Mouse (Mus musculus): ENCODE results near the gene Acoxl. TPM values are rescaled to one million over a fixed set of nuclear protein-coding genes. Genes with fewer than 3 reads are reported as not detected.
A peak's percentile ranks its signal among the peaks of the same experiment; 100 is the strongest.

Gene Acoxl
- polyA plus RNA-seq, 1 experiment from 2014 or later, result 0.12 TPM

DNA sequence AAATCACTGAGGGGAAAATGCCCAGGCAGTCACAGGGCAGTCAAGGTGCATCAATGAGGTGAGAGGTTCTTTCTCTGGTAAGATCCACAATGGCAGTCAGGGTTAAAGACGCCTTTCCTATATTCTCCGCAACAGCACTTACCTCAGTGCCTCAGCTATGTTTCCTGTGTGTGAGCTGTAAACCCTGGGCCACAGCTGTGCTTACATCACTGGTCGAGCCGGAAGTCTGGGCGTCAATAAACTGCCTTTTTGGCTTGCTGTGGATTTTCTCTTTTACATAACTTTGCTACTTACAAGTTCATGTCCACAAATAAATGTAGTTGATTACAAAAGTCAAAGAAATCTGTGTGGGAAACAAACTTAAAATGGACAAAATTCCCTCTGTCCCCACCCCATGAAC lies 42.4 kb downstream of the Acoxl start:
- WGBS, result 92% methylated on average over 5 of the region's 5 CpGs
- no peak overlapping the region for H3K4me2 ChIP-seq (ENCODE audit: low read depth, low read length, severe bottlenecking)
- H3K4me3 ChIP-seq (ENCODE audit: low read depth, low read length), result no peak overlapping the region
- H3K36me3 ChIP-seq (ENCODE audit: control insufficient read depth, insufficient read depth, low read length), result no peaks in the 10 kb centered on the region
- no peaks in the 10 kb centered on the region for H3K4me1 ChIP-seq (replicated peaks; ENCODE audit: control insufficient read depth, insufficient read depth, low read length)
- H3K9ac ChIP-seq (ENCODE audit: low read length), result no peak overlapping the region
- H3K27ac ChIP-seq (ENCODE audit: low read depth, low read length), result no peak overlapping the region
- ATAC-seq (replicated peaks; ENCODE audit: low FRiP score) (no peak), DNase-seq (ENCODE audit: low spot score) (no peak)
- no peaks in the 10 kb centered on the region for H3K27me3 ChIP-seq (ENCODE audit: control insufficient read depth, insufficient read depth, low read length)
- H3K9me3 ChIP-seq (ENCODE audit: control insufficient read depth, low read length), result no peaks in the 10 kb centered on the region

- ATAC-seq (replicated peaks; ENCODE audit: low FRiP score), result no peak; the same call in 1 of the 2 replicates
- Histone ChIP-seq H3K36me3 (ENCODE audit: control insufficient read depth, insufficient read depth, low read length) (no peaks in the 10 kb centered on the region), H3K27me3 (ENCODE audit: control insufficient read depth, insufficient read depth, low read length) (no peaks in the 10 kb centered on the region), H3K27ac (ENCODE audit: low read depth, low read length) (no peak overlapping the region), H3K4me1 (replicated peaks; ENCODE audit: control insufficient read depth, insufficient read depth, low read length) (no peaks in the 10 kb centered on the region), H3K9ac (ENCODE audit: low read length) (no peak overlapping the region), H3K4me3 (ENCODE audit: low read depth, low read length) (no peak overlapping the region), H3K9me3 (ENCODE audit: control insufficient read depth, low read length) (no peaks in the 10 kb centered on the region), H3K4me2 (ENCODE audit: low read depth, low read length, severe bottlenecking) (no peak overlapping the region)
- WGBS, result 10% methylated on average over 6 of the region's 6 CpGs
- peak; percentile 93 for DNase-seq (ENCODE audit: low spot score)
Measured at GRCm38 (mm10) chr2:127889432-127889831, 50.8 kb downstream of the Acoxl start.

GRCm38 (mm10) chr2:127889979-127890378 lies 51.3 kb downstream of the Acoxl start:
- no peak overlapping the region for H3K27ac ChIP-seq (ENCODE audit: low read depth, low read length)
- no peaks in the 10 kb centered on the region for H3K4me1 ChIP-seq (replicated peaks; ENCODE audit: control insufficient read depth, insufficient read depth, low read length)
- 90% methylated on average over 5 of the region's 5 CpGs for WGBS
- no peak overlapping the region for H3K9ac ChIP-seq (ENCODE audit: low read length)
- ATAC-seq (replicated peaks; ENCODE audit: low FRiP score) (no peak), DNase-seq (ENCODE audit: low spot score) (no peak)
- H3K36me3 ChIP-seq (ENCODE audit: control insufficient read depth, insufficient read depth, low read length), result no peaks in the 10 kb centered on the region
- H3K4me3 ChIP-seq (ENCODE audit: low read depth, low read length), result no peak overlapping the region
- H3K9me3 ChIP-seq (ENCODE audit: control insufficient read depth, low read length), result no peaks in the 10 kb centered on the region
- H3K27me3 ChIP-seq (ENCODE audit: control insufficient read depth, insufficient read depth, low read length), result no peaks in the 10 kb centered on the region
- H3K4me2 ChIP-seq (ENCODE audit: low read depth, low read length, severe bottlenecking), result no peak overlapping the region

DNA sequence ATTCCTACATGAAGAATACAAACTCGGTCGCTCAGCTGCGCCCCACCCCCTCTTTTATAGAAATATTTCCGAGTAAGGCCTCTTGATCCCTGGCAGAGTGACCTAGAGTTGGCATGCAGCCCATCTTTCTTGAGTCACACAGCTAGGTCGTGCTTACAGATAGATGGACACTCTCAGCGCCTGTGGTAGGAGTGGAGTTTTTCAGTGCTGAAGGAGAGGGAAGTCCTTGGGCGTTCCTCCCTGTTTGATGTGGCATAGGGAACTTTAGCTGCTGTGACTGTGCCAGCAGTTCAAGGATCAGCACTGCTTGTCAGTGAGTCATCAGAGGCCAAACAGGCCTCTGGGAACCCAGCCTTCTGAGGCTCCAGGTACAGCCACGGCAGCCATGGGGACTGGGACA lies 51.9 kb downstream of the Acoxl start:
- no peak for ATAC-seq (replicated peaks; ENCODE audit: low FRiP score)
- no peak for DNase-seq (ENCODE audit: low spot score)
- no peaks in the 10 kb centered on the region for H3K9me3 ChIP-seq (ENCODE audit: control insufficient read depth, low read length)
- no peaks in the 10 kb centered on the region for H3K4me1 ChIP-seq (replicated peaks; ENCODE audit: control insufficient read depth, insufficient read depth, low read length)
- H3K4me2 ChIP-seq (ENCODE audit: low read depth, low read length, severe bottlenecking), result no peak overlapping the region
- H3K4me3 ChIP-seq (ENCODE audit: low read depth, low read length), result no peak overlapping the region
- no peaks in the 10 kb centered on the region for H3K27me3 ChIP-seq (ENCODE audit: control insufficient read depth, insufficient read depth, low read length)
- H3K36me3 ChIP-seq (ENCODE audit: control insufficient read depth, insufficient read depth, low read length), result no peaks in the 10 kb centered on the region
- 87% methylated on average over 8 of the region's 8 CpGs for WGBS
- no peak overlapping the region for H3K9ac ChIP-seq (ENCODE audit: low read length)
- no peak overlapping the region for H3K27ac ChIP-seq (ENCODE audit: low read depth, low read length)

DNA sequence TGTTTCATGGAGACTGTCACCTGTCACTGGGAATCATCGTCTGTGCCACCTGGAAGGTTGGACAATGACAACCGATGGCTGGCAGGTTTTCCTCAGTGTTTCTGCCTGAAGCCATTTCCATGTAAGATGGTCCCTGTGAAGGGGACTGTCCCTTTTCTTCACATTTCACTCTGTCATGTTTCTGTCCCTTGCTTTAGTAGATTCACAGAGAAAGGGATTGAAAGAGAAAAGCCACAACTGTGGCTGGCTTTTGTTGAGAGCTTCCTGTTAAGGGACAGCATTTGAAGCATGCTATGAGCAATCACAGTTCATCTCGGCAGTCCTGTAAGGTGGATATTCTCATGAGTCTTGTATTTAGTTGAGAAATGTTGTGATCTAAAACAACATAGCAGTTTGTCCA lies 52.4 kb downstream of the Acoxl start:
- H3K9me3 ChIP-seq (ENCODE audit: control insufficient read depth, low read length), result no peaks in the 10 kb centered on the region
- WGBS, result 83% methylated on average over 3 of the region's 3 CpGs
- no peak overlapping the region for H3K4me2 ChIP-seq (ENCODE audit: low read depth, low read length, severe bottlenecking)
- H3K4me1 ChIP-seq (replicated peaks; ENCODE audit: control insufficient read depth, insufficient read depth, low read length), result no peaks in the 10 kb centered on the region
- DNase-seq (ENCODE audit: low spot score) (no peak), ATAC-seq (replicated peaks; ENCODE audit: low FRiP score) (no peak)
- no peak overlapping the region for H3K9ac ChIP-seq (ENCODE audit: low read length)
- no peaks in the 10 kb centered on the region for H3K36me3 ChIP-seq (ENCODE audit: control insufficient read depth, insufficient read depth, low read length)
- H3K27me3 ChIP-seq (ENCODE audit: control insufficient read depth, insufficient read depth, low read length), result no peaks in the 10 kb centered on the region
- H3K27ac ChIP-seq (ENCODE audit: low read depth, low read length), result no peak overlapping the region
- H3K4me3 ChIP-seq (ENCODE audit: low read depth, low read length), result no peak overlapping the region

- H3K9ac ChIP-seq (ENCODE audit: low read length), result no peak overlapping the region
- H3K27me3 ChIP-seq (ENCODE audit: control insufficient read depth, insufficient read depth, low read length), result no peaks in the 10 kb centered on the region
- H3K36me3 ChIP-seq (ENCODE audit: control insufficient read depth, insufficient read depth, low read length), result no peaks in the 10 kb centered on the region
- H3K4me2 ChIP-seq (ENCODE audit: low read depth, low read length, severe bottlenecking), result no peak overlapping the region
- H3K27ac ChIP-seq (ENCODE audit: low read depth, low read length), result no peak overlapping the region
- no peak for DNase-seq (ENCODE audit: low spot score)
- H3K9me3 ChIP-seq (ENCODE audit: control insufficient read depth, low read length), result no peaks in the 10 kb centered on the region
- no peak for ATAC-seq (replicated peaks; ENCODE audit: low FRiP score)
- H3K4me3 ChIP-seq (ENCODE audit: low read depth, low read length), result no peak overlapping the region
- H3K4me1 ChIP-seq (replicated peaks; ENCODE audit: control insufficient read depth, insufficient read depth, low read length), result no peaks in the 10 kb centered on the region
- WGBS, result 58% methylated on average over 6 of the region's 6 CpGs
Measured at GRCm38 (mm10) chr2:127894890-127895289, 56.2 kb downstream of the Acoxl start.

- H3K27me3 ChIP-seq (ENCODE audit: control insufficient read depth, insufficient read depth, low read length), result no peaks in the 10 kb centered on the region
- no peak overlapping the region for H3K4me3 ChIP-seq (ENCODE audit: low read depth, low read length)
- no peak overlapping the region for H3K9ac ChIP-seq (ENCODE audit: low read length)
- H3K27ac ChIP-seq (ENCODE audit: low read depth, low read length), result no peak overlapping the region
- no peak overlapping the region for H3K4me2 ChIP-seq (ENCODE audit: low read depth, low read length, severe bottlenecking)
- DNase-seq (ENCODE audit: low spot score) (no peak), ATAC-seq (replicated peaks; ENCODE audit: low FRiP score) (no peak)
- 79% methylated on average over 5 of the region's 5 CpGs for WGBS
- no peaks in the 10 kb centered on the region for H3K4me1 ChIP-seq (replicated peaks; ENCODE audit: control insufficient read depth, insufficient read depth, low read length)
- no peaks in the 10 kb centered on the region for H3K9me3 ChIP-seq (ENCODE audit: control insufficient read depth, low read length)
- no peaks in the 10 kb centered on the region for H3K36me3 ChIP-seq (ENCODE audit: control insufficient read depth, insufficient read depth, low read length)
Measured at GRCm38 (mm10) chr2:127897718-127898117, 59.0 kb downstream of the Acoxl start.

- no peaks in the 10 kb centered on the region for H3K27me3 ChIP-seq (ENCODE audit: control insufficient read depth, insufficient read depth, low read length)
- no peaks in the 10 kb centered on the region for H3K36me3 ChIP-seq (ENCODE audit: control insufficient read depth, insufficient read depth, low read length)
- no peak overlapping the region for H3K4me2 ChIP-seq (ENCODE audit: low read depth, low read length, severe bottlenecking)
- no peak overlapping the region for H3K9ac ChIP-seq (ENCODE audit: low read length)
- ATAC-seq (replicated peaks; ENCODE audit: low FRiP score), result no peak
- DNase-seq (ENCODE audit: low spot score), result no peak
- WGBS, result 91% methylated on average over 10 of the region's 10 CpGs
- no peaks in the 10 kb centered on the region for H3K9me3 ChIP-seq (ENCODE audit: control insufficient read depth, low read length)
- H3K4me3 ChIP-seq (ENCODE audit: low read depth, low read length), result no peak overlapping the region
- no peak overlapping the region for H3K27ac ChIP-seq (ENCODE audit: low read depth, low read length)
- peaks cover 11% of the 10 kb centered on the region for H3K4me1 ChIP-seq (replicated peaks; ENCODE audit: control insufficient read depth, insufficient read depth, low read length)
Measured at GRCm38 (mm10) chr2:127904918-127905317, 66.2 kb downstream of the Acoxl start.

DNA sequence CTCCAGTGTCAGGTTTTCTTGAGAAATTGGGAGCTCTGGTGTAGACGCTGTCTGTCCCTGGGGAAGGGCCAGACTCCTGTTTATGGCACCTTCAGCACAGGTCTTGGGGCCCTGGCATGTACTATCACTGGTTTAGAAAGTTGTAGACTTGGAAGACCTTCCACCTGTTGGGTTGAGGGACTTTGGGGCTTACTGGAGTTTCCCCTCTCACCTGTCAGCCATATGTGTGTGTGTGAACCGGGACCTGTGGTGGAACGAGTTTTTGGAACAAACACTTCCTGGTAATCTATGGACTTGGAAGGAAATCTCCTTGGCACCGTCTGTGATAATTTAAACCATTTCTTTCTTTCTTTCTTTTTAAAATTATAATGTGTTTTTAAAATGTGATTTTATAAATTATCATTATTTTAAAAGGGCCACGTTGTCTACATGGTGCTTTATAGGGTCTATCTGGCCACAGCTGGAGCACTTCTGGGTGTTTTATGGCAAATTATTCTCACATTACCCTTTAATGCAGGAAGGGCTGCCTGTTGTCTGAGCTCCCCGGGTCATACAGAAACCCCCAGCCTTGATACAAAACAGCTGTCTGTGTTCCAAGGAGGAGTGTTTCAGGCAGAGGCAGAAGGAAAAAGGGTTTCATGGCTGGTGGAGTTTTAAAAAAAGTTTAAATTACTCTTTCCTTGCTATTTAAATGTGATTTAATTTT lies 68.5 kb downstream of the Acoxl start:
- Histone ChIP-seq H3K4me3 (ENCODE audit: low read depth, low read length) (no peak overlapping the region), H3K27ac (ENCODE audit: low read depth, low read length) (peak overlapping the region; percentile 18; the same call in 1 of the 2 replicates), H3K4me2 (ENCODE audit: low read depth, low read length, severe bottlenecking) (no peak overlapping the region), H3K27me3 (ENCODE audit: control insufficient read depth, insufficient read depth, low read length) (no peaks in the 10 kb centered on the region), H3K9ac (ENCODE audit: low read length) (no peak overlapping the region), H3K9me3 (ENCODE audit: control insufficient read depth, low read length) (no peaks in the 10 kb centered on the region), H3K4me1 (replicated peaks; ENCODE audit: control insufficient read depth, insufficient read depth, low read length) (peaks cover 11% of the 10 kb centered on the region), H3K36me3 (ENCODE audit: control insufficient read depth, insufficient read depth, low read length) (no peaks in the 10 kb centered on the region)
- DNase-seq (ENCODE audit: low spot score) (no peak), ATAC-seq (replicated peaks; ENCODE audit: low FRiP score) (no peak)
- WGBS, result 44% methylated on average over 6 of the region's 6 CpGs
